Mouse (Mus musculus) neural tube, embryonic 14.5 days (tissue): ENCODE measurements around the gene Pkmyt1. TPM values are rescaled to one million over a fixed set of nuclear protein-coding genes. Genes with fewer than 3 reads are reported as not detected.

Source experiments
- ATAC-seq: fragments of 200-750 bp; cut with Nextera tagmentation; 2 replicates; pipeline ENCODE4 v1.8.0; 2017; ENCODE audit warnings: low read depth, mild to moderate bottlenecking, moderate TSS enrichment, moderate library complexity
- H3K27ac ChIP-seq: fragments of 300-500 bp; sonication (generic); 2 replicates; pipeline ENCODE4 v1.5.1; 2014; ENCODE audit warnings: low read depth, mild to moderate bottlenecking, control low read depth, low read length, moderate library complexity, mixed read lengths
- H3K27me3 ChIP-seq: fragments of 300-500 bp; sonication (generic); 2 replicates; pipeline ENCODE4 v1.6.1; 2014; ENCODE audit warnings: low read length; ENCODE audit not compliant: control insufficient read depth, insufficient read depth
- H3K36me3 ChIP-seq: fragments of 300-500 bp; sonication (generic); 2 replicates; pipeline ENCODE4 v1.6.1; 2014; ENCODE audit warnings: low read length, mixed read lengths; ENCODE audit not compliant: control insufficient read depth, insufficient read depth
- H3K4me1 ChIP-seq: fragments of 300-500 bp; sonication (generic); 2 replicates; pipeline ENCODE4 v1.6.1; 2014; ENCODE audit warnings: low read length; ENCODE audit not compliant: control insufficient read depth, insufficient read depth
- H3K4me2 ChIP-seq: fragments of 300-500 bp; sonication (generic); 2 replicates; pipeline ENCODE4 v1.6.1; 2014; ENCODE audit warnings: mild to moderate bottlenecking, low read depth, low read length, control low read depth
- H3K4me3 ChIP-seq: fragments of 300-500 bp; sonication (generic); 2 replicates; pipeline ENCODE4 v1.5.1; 2014; ENCODE audit warnings: low read depth, low read length, control low read depth, mixed read lengths
- H3K9ac ChIP-seq: fragments of 300-500 bp; sonication (generic); replicated peaks from 2 replicates; pipeline ENCODE4 v1.6.1; 2014; ENCODE audit warnings: low read depth, mild to moderate bottlenecking, control low read depth, low read length, mixed read lengths
- H3K9me3 ChIP-seq: fragments of 300-500 bp; sonication (generic); 2 replicates; pipeline ENCODE4 v1.6.1; 2016; ENCODE audit warnings: low read length; ENCODE audit not compliant: control insufficient read depth
- WGBS: fragments of 180-500 bp; shearing (Covaris S2); extraction: QIAGEN DNeasy Blood & Tissue Kit; methylation state at CpG from one replicate; pipeline ENCODE4 v1.1.7; 2014; 5-methylcytosine and 5-hydroxymethylcytosine counted together
- polyA plus RNA-seq: library from polyadenylated mRNA; unstranded; fragments of >200 nt; fragmentation: Nextera tagmentation; extraction: Ambion mirVana; gene quantifications from 2 replicates; pipeline ENCODE4 v1.2.1, GENCODE M21; 2014

The Pkmyt1 gene
- polyA plus RNA-seq, 1 experiment from 2014 or later: 14.3 TPM

- no peak for ATAC-seq
- no peak overlapping the region for H3K27ac ChIP-seq
- no peaks in the 10 kb centered on the region for H3K9me3 ChIP-seq
- no peak overlapping the region for H3K4me2 ChIP-seq
- peaks cover 10% of the 10 kb centered on the region for H3K36me3 ChIP-seq
- no peak overlapping the region for H3K9ac ChIP-seq
- no peak overlapping the region for H3K4me3 ChIP-seq
- H3K4me1 ChIP-seq: peaks cover 13% of the 10 kb centered on the region; the same call in 1 of the 2 replicates
- WGBS: 36% methylated on average over 6 of the region's 6 CpGs
- peaks cover 18% of the 10 kb centered on the region for H3K27me3 ChIP-seq
These were observed 21.9 kb downstream of the Pkmyt1 start for GRCm38 (mm10) chr17:23748026-23748425.

DNA sequence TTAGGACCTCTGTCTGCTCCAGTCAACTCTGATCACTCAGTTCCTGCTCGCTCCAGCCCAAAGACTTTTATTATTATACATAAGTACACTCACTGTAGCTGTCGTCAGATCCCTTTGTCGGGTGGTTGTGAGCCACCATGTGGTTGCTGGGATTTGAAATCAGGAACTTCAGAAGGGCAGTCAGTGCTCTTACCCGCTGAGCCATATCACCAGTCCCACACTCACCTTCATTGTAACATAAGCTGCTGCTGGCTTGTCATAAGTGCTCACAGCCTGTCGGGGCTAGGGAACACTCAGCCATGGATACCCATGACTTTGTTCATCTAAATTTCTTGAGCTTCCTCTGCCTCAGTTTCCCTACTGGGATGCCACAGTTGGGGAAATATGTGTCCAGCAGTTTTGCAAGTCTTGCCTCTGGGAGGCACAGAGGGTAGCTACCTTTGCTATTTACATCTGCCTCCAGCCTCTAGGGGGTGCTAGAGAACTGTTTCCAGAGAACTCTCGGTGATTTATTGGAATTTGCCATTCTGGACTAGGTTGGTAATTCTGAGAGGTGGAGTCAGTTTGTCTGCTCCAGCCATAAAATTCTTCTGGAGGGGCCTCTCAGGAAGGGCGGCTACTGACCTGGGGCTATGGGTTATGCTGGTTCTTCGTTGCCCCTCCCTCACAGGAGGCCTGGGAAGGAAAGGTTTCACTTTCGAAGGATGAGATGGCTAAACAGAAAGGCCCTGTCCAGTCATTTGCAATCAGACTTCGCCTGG, 22.7 kb downstream of the Pkmyt1 start:
- H3K4me2 ChIP-seq: no peak overlapping the region
- H3K9me3 ChIP-seq: no peaks in the 10 kb centered on the region
- 35% methylated on average over 10 of the region's 10 CpGs for WGBS
- peaks cover 13% of the 10 kb centered on the region; the same call in 1 of the 2 replicates for H3K4me1 ChIP-seq
- H3K36me3 ChIP-seq: peaks cover 18% of the 10 kb centered on the region
- no peak for ATAC-seq
- H3K27ac ChIP-seq: no peak overlapping the region
- no peak overlapping the region for H3K4me3 ChIP-seq
- peaks cover 10% of the 10 kb centered on the region for H3K27me3 ChIP-seq
- no peak overlapping the region for H3K9ac ChIP-seq

DNA sequence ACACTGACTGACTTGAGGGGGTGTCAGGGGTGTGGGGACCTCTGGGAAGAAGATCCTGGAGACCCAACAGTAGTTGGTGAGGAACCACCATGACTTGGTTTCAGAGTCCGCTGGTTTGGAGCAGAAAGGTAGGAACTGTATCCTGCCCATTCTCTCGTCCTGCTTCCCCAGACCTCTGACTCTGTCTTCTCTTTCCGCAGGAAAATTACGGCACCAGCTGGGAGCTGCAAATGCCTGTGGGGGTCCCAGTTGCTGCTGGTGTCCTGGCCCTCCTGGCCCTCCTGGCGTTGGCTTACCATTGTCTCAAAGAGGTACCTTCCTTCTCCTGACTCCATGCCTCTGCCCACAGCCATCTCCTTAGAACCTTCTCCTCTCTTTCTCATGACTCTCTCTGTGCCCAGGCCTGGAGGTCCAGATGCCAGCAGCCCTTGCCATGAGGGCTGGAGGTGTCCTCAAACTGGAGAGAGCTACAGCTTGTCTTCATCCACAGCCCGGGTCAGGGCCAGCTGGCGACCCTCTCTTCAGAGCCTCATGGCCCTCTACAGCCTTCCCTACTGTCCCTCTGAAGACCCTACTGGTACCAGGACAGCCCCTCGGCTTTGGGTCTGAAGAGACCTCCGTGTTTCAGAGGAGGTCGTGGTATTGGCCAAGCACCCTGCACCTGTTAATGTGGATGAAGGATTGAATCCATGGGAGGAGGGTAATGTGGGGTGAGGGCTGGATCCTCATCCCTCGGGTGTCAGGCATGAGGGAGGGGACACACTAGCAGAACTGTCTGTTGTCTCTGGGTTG, 23.5 kb downstream of the Pkmyt1 start:
- WGBS: 80% methylated on average over 11 of the region's 11 CpGs
- Histone ChIP-seq H3K4me3 (no peak overlapping the region), H3K9ac (no peak overlapping the region), H3K36me3 (peaks cover 23% of the 10 kb centered on the region), H3K9me3 (no peaks in the 10 kb centered on the region), H3K4me1 (peaks cover 13% of the 10 kb centered on the region; the same call in 1 of the 2 replicates), H3K4me2 (no peak overlapping the region), H3K27me3 (peaks cover 6% of the 10 kb centered on the region), H3K27ac (no peak overlapping the region)
- ATAC-seq: no peak

DNA sequence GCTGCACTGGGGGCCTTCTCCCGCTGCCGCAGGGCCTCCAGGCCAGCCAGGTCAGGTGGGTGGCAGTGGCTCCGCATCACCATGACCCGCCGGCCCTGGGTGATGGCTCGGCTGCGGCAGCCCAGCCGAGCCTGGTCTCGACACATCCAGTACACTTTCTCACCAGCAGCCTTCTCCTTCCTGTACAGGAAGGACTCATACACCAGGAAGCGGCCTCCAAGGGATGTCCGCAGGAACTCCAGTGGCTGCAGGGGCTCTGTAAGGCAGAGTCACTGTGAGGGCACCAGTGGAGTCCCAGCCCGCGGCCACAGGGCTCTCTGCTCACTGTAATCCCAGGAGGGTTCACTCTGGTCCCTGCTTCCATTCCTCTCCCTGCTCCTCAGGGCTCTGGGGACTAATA, 29.6 kb downstream of the Pkmyt1 start:
- Histone ChIP-seq H3K9ac (no peak overlapping the region), H3K36me3 (peaks cover 68% of the 10 kb centered on the region), H3K4me3 (no peak overlapping the region), H3K9me3 (no peaks in the 10 kb centered on the region), H3K4me1 (no peaks in the 10 kb centered on the region), H3K27me3 (no peaks in the 10 kb centered on the region), H3K4me2 (no peak overlapping the region), H3K27ac (no peak overlapping the region)
- 95% methylated on average over 13 of the region's 13 CpGs for WGBS
- ATAC-seq: no peak

DNA sequence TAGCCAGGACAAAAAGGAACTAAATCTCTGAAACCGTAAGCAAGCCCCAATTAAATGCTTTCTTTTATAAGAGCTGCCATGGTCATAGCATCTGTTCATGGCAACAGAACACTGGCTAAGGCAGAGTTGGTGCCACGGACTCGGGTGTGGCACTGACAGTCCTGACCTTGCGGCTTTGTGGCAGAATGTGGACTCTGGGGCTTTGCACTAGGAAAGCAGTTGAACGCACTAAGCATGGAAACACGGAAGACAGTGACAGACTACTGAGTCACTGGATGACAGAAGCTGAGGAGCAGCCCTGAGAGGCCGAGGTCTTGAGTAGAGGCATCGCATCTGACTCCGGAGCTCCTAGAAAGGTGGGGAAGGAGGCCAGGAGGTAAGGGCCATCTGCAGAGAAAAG, 31.4 kb downstream of the Pkmyt1 start:
- Histone ChIP-seq H3K27ac (no peak overlapping the region), H3K4me1 (no peaks in the 10 kb centered on the region), H3K9ac (no peak overlapping the region), H3K27me3 (no peaks in the 10 kb centered on the region), H3K36me3 (peaks cover 72% of the 10 kb centered on the region), H3K9me3 (no peaks in the 10 kb centered on the region), H3K4me3 (no peak overlapping the region), H3K4me2 (no peak overlapping the region)
- WGBS: 93% methylated on average over 9 of the region's 9 CpGs
- ATAC-seq: no peak

DNA sequence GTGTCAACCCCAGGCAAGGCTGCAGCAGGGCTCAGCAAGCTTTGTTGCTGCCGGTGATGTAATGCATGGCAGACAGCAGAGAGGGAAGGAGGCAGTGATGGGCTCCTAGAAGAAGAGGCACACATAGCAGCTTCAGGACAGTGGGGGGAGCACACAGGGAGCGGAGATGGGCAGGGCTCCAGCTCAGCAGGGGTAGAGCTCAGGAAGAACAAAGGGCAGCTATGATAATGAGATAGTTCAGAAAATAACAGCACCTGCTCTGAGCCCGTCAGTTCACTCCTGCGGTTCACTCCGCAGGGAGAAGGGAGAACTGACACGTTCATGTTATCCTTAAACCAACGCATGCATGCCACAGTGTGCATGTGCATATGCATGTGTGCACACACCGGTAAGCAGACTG, 32.7 kb downstream of the Pkmyt1 start:
- no peak overlapping the region for H3K4me2 ChIP-seq
- WGBS: 67% methylated on average over 8 of the region's 8 CpGs
- peaks cover 60% of the 10 kb centered on the region for H3K36me3 ChIP-seq
- H3K4me3 ChIP-seq: no peak overlapping the region
- no peak overlapping the region for H3K9ac ChIP-seq
- H3K27me3 ChIP-seq: no peaks in the 10 kb centered on the region
- H3K9me3 ChIP-seq: no peaks in the 10 kb centered on the region
- no peak overlapping the region for H3K27ac ChIP-seq
- H3K4me1 ChIP-seq: no peaks in the 10 kb centered on the region
- no peak for ATAC-seq

DNA sequence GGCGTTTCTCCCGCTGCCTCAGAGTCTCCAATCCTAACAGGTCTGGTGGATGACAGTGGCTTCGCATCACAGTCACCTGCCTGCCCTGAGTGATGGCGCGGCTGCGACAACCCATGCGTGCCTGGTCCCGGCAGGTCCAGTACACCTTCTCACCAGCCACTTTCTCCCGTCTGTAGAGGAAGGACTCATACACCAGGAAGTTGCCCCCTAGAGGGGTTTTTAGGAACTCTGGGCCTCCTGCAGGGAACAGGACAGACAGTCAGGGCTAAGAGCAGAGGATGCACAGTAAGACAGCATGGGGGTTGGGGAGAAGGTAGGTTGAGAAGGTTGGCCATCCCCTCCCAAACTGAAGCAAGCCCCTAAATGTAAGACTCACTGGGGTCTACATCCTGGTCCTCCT, 34.1 kb downstream of the Pkmyt1 start:
- no peak overlapping the region for H3K4me3 ChIP-seq
- no peak for ATAC-seq
- WGBS: 97% methylated on average over 9 of the region's 9 CpGs
- H3K27ac ChIP-seq: no peak overlapping the region
- no peaks in the 10 kb centered on the region for H3K9me3 ChIP-seq
- no peaks in the 10 kb centered on the region for H3K4me1 ChIP-seq
- H3K9ac ChIP-seq: no peak overlapping the region
- H3K27me3 ChIP-seq: no peaks in the 10 kb centered on the region
- H3K4me2 ChIP-seq: no peak overlapping the region
- H3K36me3 ChIP-seq: peaks cover 52% of the 10 kb centered on the region

GRCm38 (mm10) chr17:23761155-23761554, 35.0 kb downstream of the Pkmyt1 start:
- 97% methylated on average over 3 of the region's 3 CpGs for WGBS
- Histone ChIP-seq H3K27me3 (no peaks in the 10 kb centered on the region), H3K4me3 (no peak overlapping the region), H3K4me1 (no peaks in the 10 kb centered on the region), H3K27ac (no peak overlapping the region), H3K4me2 (no peak overlapping the region), H3K9me3 (no peaks in the 10 kb centered on the region), H3K9ac (no peak overlapping the region), H3K36me3 (peaks cover 43% of the 10 kb centered on the region)
- ATAC-seq: no peak

- ATAC-seq: no peak
- WGBS: 87% methylated on average over 11 of the region's 11 CpGs
- H3K36me3 ChIP-seq: peaks cover 26% of the 10 kb centered on the region
These were observed 36.8 kb downstream of the Pkmyt1 start for GRCm38 (mm10) chr17:23762976-23763375.

More at GRCm38 (mm10) chr17:23762976-23763375, 36.8 kb downstream of the Pkmyt1 start:
- Histone ChIP-seq H3K27ac (no peak overlapping the region), H3K4me3 (no peak overlapping the region), H3K4me2 (no peak overlapping the region), H3K4me1 (no peaks in the 10 kb centered on the region), H3K9ac (no peak overlapping the region), H3K27me3 (no peaks in the 10 kb centered on the region), H3K9me3 (no peaks in the 10 kb centered on the region)
